Mouse (Mus musculus): Measurements from ENCODE around the gene Oas3. TPM values are rescaled to one million over a fixed set of nuclear protein-coding genes. Genes with fewer than 3 reads are reported as not detected.
A peak's percentile ranks its signal among the peaks of the same experiment; 100 is the strongest.

Oas3 gene
- total and polyA plus RNA-seq, 2 experiments from 2014 or later, result 0.57 to 1.3 TPM

DNA sequence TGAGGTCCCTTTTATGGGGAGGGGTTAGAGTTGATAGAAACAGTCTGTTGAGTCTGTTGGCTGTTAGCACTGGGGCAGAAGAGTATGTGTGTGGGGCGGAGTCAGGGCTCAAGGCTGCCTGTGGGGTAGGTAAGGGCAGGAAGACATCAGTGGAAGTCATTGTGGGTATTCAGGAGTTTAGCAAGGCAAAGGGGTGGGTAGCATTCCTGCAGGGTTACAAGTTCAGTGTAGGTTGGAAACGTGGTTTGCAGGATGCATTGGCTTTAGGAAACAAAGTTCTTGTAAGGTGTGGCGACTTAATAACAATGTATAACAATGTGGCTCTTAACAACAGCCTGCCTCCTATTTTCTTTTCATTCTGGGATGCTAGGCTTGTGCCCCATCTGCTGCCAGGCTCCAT lies 26.3 kb downstream of the Oas3 start:
- no peak for ATAC-seq (ENCODE audit: low FRiP score)
- H3K27ac ChIP-seq (ENCODE audit: low read depth, low read length), result no peak overlapping the region
- WGBS, result 76% methylated on average over 3 of the region's 3 CpGs
- 0 out of 2 replicates have a peak, but pooled peaks cover under 1% of the 10 kb centered on the region for H3K4me1 ChIP-seq (ENCODE audit: insufficient read depth, low read length)
- H3K27me3 ChIP-seq (ENCODE audit: insufficient read depth, low read length), result no peaks in the 10 kb centered on the region
- H3K4me2 ChIP-seq (ENCODE audit: low read depth, low read length, poor library complexity, severe bottlenecking), result no peak overlapping the region
- DNase-seq (ENCODE audit: low spot score), result no peak
- H3K9ac ChIP-seq (replicated peaks; ENCODE audit: low read length, poor library complexity, severe bottlenecking), result no peak overlapping the region
- H3K4me3 ChIP-seq (ENCODE audit: low read depth, low read length), result no peak overlapping the region
- no peaks in the 10 kb centered on the region for H3K36me3 ChIP-seq (ENCODE audit: insufficient read depth, low read length)
- no peaks in the 10 kb centered on the region for H3K9me3 ChIP-seq (ENCODE audit: low read length)
- no peak for TF ChIP-seq CTCF (IDR thresholded peaks at IDR 0.05)

DNA sequence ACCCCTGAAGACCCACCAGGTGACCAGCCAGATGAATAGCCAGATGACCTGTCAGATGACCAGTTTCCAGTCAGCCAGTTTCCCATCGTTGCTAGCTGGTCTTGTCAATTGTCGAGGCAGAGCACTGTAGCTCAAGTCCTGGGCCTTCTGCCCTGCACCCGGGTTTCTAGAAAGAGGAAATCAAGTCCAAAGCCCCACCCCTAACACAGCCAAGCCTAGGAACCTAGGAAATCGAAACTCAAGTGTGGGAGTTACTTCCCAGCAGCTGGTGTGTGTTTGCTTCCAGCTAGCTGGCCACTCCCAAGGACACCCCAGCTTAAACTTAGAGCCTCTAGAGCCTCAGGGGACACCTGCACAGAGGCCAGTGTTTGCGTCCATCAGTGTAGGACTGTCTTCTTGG lies 27.8 kb downstream of the Oas3 start, which contains the start of gene Oas2:
Oas2 (minus strand) TSS at position 166 of the 400 bp plus-strand sequence.
- Histone ChIP-seq H3K4me3 (ENCODE audit: low read depth, low read length) (no peak within 1 kb of the TSS), H3K9me3 (ENCODE audit: low read length) (no peaks in the 10 kb centered on the region), H3K4me1 (ENCODE audit: insufficient read depth, low read length) (0 out of 2 replicates have a peak, but pooled peaks cover 4% of the 10 kb centered on the region), H3K9ac (replicated peaks; ENCODE audit: low read length, poor library complexity, severe bottlenecking) (no peak within 1 kb of the TSS), H3K36me3 (ENCODE audit: insufficient read depth, low read length) (no peaks in the 10 kb centered on the region), H3K4me2 (ENCODE audit: low read depth, low read length, poor library complexity, severe bottlenecking) (no peak within 1 kb of the TSS), H3K27ac (ENCODE audit: low read depth, low read length) (no peak within 1 kb of the TSS), H3K27me3 (ENCODE audit: insufficient read depth, low read length) (no peaks in the 10 kb centered on the region)
- no peak for ATAC-seq (ENCODE audit: low FRiP score)
- no peak for DNase-seq (ENCODE audit: low spot score)
- TF ChIP-seq CTCF (IDR thresholded peaks at IDR 0.05), result no peak
- 72% methylated on average over 5 of the region's 5 CpGs for WGBS

DNA sequence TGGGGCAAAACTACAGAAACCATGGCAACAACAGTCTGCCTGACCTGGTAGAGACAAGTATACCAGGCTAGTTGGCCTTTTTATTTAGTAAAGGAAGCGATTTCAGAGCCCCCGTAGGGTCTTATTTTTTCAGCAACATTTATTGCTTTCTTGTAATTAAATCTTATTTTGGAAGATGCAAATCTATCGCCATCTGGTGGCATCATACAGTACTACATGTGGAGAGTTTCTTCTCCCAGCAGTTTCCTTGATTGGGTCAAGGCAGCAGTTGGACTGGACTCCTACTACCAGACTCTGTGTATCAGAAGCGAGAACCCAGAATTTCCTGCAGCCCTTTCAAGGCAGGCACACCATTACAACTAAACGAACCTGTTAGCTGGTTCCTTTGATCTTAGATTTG lies 31.0 kb downstream of the Oas3 start:
- DNase-seq (ENCODE audit: low spot score) (peak; percentile 84), ATAC-seq (ENCODE audit: low FRiP score) (no peak)
- Histone ChIP-seq H3K9me3 (ENCODE audit: low read length) (no peaks in the 10 kb centered on the region), H3K4me1 (ENCODE audit: insufficient read depth, low read length) (0 out of 2 replicates have a peak, but pooled peaks cover 4% of the 10 kb centered on the region), H3K4me2 (ENCODE audit: low read depth, low read length, poor library complexity, severe bottlenecking) (no peak overlapping the region), H3K27ac (ENCODE audit: low read depth, low read length) (no peak overlapping the region), H3K9ac (replicated peaks; ENCODE audit: low read length, poor library complexity, severe bottlenecking) (no peak overlapping the region), H3K4me3 (ENCODE audit: low read depth, low read length) (no peak overlapping the region), H3K36me3 (ENCODE audit: insufficient read depth, low read length) (no peaks in the 10 kb centered on the region), H3K27me3 (ENCODE audit: insufficient read depth, low read length) (no peaks in the 10 kb centered on the region)
- peak; percentile 87 for TF ChIP-seq CTCF (IDR thresholded peaks at IDR 0.05)
- WGBS, result 6% methylated on average over 5 of the region's 5 CpGs

DNA sequence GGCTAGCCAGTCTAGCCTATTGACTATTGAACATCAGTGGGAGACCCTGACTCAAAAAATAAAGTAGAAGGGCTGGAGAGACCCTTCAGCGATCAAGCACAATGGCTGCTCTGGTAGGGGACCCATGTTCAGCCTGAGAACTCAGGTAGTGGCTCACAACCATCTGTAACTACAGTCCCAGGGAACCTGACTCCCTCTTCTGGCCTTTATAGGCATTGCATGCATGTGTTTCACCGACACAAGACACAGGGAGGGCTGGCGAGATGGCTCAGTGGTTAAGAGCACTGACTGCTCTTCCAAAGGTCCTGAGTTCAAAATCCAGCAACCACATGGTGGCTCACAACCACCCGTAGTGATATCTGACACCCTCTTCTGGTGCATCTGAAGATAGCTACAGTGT lies 35.3 kb downstream of the Oas3 start:
- Histone ChIP-seq H3K36me3 (ENCODE audit: insufficient read depth, low read length) (no peaks in the 10 kb centered on the region), H3K27me3 (ENCODE audit: insufficient read depth, low read length) (no peaks in the 10 kb centered on the region), H3K4me3 (ENCODE audit: low read depth, low read length) (no peak overlapping the region), H3K9me3 (ENCODE audit: low read length) (no peaks in the 10 kb centered on the region), H3K27ac (ENCODE audit: low read depth, low read length) (no peak overlapping the region), H3K4me2 (ENCODE audit: low read depth, low read length, poor library complexity, severe bottlenecking) (no peak overlapping the region), H3K4me1 (ENCODE audit: insufficient read depth, low read length) (0 out of 2 replicates have a peak, but pooled peaks cover 4% of the 10 kb centered on the region), H3K9ac (replicated peaks; ENCODE audit: low read length, poor library complexity, severe bottlenecking) (no peak overlapping the region)
- DNase-seq (ENCODE audit: low spot score) (no peak), ATAC-seq (ENCODE audit: low FRiP score) (no peak)
- WGBS, result 37% methylated on average over 4 of the region's 4 CpGs
- peak; percentile 64 for TF ChIP-seq CTCF (IDR thresholded peaks at IDR 0.05)

DNA sequence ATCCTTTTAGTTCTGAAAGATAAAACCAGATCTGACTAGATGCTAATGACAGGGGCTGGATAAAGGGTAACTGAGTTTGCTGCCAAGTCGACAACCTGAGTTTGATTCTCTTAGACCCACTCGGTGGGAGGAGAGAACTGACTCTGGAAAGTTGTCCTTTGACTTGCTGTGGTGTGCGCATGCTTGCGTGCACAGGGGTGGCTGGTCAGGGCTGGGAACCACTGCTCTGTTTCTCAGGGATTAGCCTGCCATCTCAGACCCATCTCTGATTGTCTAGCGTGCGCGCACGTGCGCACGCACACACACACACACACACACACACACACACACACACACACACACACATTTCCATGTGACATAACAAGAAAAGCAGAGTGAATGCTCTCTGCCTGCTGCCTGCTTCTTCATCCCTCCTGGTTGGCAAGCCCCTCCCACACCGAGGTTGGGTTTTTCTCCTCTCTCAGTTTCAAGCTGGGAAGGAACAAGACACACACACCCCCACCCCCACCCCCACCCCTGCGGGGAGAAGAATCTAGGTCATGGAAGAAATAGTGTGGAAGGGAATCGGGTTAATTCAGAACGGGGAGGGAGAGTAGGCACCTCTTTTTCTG lies 43.0 kb downstream of the Oas3 start:
- DNase-seq (ENCODE audit: low spot score) (peak; percentile 51), ATAC-seq (ENCODE audit: low FRiP score) (no peak)
- Histone ChIP-seq H3K4me3 (ENCODE audit: low read depth, low read length) (no peak overlapping the region), H3K9me3 (ENCODE audit: low read length) (no peaks in the 10 kb centered on the region), H3K36me3 (ENCODE audit: insufficient read depth, low read length) (no peaks in the 10 kb centered on the region), H3K27ac (ENCODE audit: low read depth, low read length) (0 out of 2 replicates have a peak overlapping the region, but pooled peaks have one; percentile 12), H3K4me1 (ENCODE audit: insufficient read depth, low read length) (0 out of 2 replicates have a peak, but pooled peaks cover 2% of the 10 kb centered on the region), H3K27me3 (ENCODE audit: insufficient read depth, low read length) (no peaks in the 10 kb centered on the region), H3K9ac (replicated peaks; ENCODE audit: low read length, poor library complexity, severe bottlenecking) (no peak overlapping the region), H3K4me2 (ENCODE audit: low read depth, low read length, poor library complexity, severe bottlenecking) (0 out of 2 replicates have a peak overlapping the region, but pooled peaks have one; percentile 2)
- WGBS, result 46% methylated on average over 14 of the region's 14 CpGs
- no peak for TF ChIP-seq CTCF (IDR thresholded peaks at IDR 0.05)

DNA sequence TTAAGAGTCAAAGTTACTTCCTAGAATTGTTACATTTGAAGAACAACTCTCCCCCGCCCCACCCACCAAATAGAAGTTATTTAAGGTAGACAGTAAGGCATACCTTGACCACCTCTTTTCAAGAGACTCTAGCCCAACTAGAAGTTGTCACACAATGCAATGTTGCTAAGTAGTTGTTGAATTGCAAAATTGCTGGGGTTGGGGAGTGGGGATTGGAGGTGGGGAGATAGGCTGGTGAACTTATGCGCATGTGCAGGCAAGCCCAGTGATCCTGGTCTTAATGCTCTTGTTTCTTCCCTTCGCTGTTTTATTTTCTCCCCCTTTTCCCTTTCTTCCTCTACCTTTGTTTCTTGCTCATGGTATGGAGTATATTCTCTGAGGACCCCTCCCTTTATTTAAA lies 43.8 kb downstream of the Oas3 start:
- ATAC-seq (ENCODE audit: low FRiP score) (no peak), DNase-seq (ENCODE audit: low spot score) (no peak)
- Histone ChIP-seq H3K36me3 (ENCODE audit: insufficient read depth, low read length) (no peaks in the 10 kb centered on the region), H3K27ac (ENCODE audit: low read depth, low read length) (no peak overlapping the region), H3K4me2 (ENCODE audit: low read depth, low read length, poor library complexity, severe bottlenecking) (no peak overlapping the region), H3K27me3 (ENCODE audit: insufficient read depth, low read length) (no peaks in the 10 kb centered on the region), H3K9ac (replicated peaks; ENCODE audit: low read length, poor library complexity, severe bottlenecking) (no peak overlapping the region), H3K4me1 (ENCODE audit: insufficient read depth, low read length) (0 out of 2 replicates have a peak, but pooled peaks cover 2% of the 10 kb centered on the region), H3K9me3 (ENCODE audit: low read length) (no peaks in the 10 kb centered on the region), H3K4me3 (ENCODE audit: low read depth, low read length) (no peak overlapping the region)
- no peak for TF ChIP-seq CTCF (IDR thresholded peaks at IDR 0.05)
- WGBS, result 84% methylated on average over 3 of the region's 3 CpGs

Data from midbrain, postnatal 0 days (tissue).